Mouse (Mus musculus) lung, postnatal 10 days (tissue): ENCODE results near the gene Heg1.

Experiments
- DNase-seq: peaks from one replicate; pipeline ENCODE4 v3.0.0; 2021

Gene Heg1

DNA sequence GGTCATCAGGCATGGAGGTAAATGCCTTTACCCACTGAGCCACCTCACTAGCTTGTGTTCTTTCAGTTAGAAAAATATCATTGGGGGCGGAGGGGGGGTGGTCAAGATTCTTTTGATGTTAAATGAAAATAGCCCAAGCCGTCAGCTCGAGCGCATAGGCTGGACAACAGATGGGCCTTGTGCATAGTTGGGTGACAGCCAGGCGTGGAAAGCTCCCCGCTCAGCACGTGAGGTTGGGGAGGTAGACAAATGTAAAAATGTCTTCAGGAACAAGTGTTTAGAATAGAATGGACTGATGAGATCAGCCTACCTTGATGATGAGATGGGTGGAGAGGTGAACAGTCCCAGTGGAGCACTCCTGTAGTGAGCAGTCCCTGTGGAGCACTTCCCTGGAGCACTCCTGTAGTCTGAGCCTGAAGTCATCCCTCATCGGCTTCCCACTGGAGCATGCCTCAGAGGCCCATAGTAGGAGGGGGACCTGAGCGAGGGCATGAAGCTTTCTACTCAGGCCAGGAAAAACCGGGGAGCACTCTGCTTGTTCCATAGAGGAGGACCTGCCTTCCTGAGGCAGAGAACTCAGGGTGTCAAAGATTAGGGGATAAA, 62.0 kb downstream of the Heg1 start:
- DNase-seq = no peak

DNA sequence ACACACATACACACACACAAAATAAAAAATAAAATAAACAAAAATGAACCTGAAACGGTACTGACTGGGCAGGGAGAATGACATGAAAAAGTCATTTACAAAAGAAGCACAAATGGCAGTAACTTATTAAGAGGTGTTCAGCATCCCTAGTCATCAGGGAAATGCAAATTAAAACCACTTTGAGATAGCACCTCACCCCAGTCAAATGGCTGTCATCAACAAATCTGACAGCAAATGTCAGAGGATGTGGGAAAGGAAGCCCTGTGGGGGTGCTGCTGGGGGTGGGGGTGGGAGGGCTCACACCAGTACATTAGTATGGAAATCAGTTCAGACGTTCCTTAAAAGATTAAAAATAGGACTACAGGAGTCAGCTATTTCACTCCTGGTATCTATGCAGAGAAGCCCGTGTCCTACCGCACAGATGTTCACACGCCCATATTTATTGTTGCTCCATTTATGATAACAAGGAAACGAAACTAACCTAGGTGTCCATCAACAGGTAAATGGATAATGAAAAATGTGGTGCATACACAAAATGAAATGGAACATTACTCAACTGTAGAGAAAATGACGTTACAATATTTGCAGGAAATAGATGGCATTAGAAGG, 63.3 kb downstream of the Heg1 start:
- DNase-seq = no peak

GRCm38 (mm10) chr16:33747994-33748393, 63.8 kb downstream of the Heg1 start:
- no peak for DNase-seq

DNA sequence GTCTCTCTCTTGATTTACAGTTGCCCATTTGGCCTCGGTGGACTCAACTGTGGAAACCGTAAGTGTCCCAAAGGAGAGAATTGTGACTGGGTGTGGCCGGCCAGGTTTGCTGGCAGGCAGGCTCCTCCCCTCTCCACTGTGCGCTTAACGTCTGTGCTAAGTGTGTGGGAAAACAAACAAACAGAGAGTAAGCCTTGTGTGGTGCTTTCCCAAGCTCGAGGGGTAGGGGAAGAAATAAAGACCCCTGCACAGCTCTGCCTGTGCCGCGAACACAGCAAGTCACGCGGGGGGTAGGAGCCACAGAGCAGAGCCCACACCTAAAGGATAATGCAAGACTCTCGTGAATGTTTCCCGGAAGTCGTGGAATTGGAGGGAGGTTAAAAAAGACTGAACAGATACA, 67.0 kb downstream of the Heg1 start:
- no peak for DNase-seq

- peak; percentile 32 for DNase-seq
Measured at GRCm38 (mm10) chr16:33751590-33751989, 67.4 kb downstream of the Heg1 start.

DNA sequence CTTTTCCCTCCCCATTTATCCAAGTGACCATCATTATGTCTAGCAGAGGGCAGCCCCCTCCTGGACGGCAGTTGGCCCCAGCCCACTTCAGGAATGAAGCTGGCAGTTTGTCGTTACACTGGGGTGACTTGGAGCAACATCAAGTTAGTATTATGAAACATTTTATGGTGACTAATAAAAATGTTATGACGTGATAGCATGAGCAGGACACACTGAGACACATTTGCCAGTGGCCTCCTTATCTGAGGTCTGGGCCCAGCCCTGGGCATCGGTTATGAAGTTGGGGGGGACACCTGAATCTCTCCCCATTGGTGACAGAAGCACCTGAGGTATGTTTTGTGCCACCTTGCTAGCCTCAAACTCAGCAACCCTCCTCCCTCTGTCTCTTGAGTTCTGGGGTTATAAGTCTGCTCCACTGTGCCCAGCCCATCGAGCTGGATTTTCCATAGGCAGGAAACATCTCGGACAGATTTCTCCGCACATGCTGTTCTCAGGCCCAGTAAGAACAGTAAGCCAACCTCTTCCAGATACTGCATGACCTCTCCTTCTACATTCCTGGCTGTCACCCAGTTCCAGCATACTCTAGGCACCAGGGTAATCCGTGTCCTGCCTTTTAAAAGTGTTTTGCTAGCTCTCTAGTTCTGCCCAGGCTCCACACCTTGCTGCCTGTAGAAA, 68.9 kb downstream of the Heg1 start:
- no peak for DNase-seq

DNA sequence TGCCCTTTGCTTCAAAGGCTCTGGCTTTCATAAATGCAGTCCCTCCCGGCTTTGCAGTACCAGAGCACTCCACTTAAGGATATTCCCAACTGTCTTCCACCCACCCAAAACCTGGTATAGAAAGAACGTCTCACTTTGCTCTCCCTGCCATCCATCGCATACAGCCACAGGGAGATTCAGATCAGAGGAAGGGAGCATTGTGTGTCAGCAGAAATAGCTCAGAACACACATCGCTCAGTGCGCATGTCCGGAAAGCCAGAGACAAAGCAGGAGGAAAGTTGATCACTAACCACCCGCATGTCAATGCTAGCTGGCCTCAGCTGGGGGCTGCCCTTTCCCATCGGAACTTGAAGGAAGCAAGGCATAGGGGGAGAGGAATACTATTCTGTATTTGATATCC, 71.1 kb downstream of the Heg1 start:
- DNase-seq = no peak

- DNase-seq = no peak
Measured at GRCm38 (mm10) chr16:33755961-33756360, 71.8 kb downstream of the Heg1 start.

GRCm38 (mm10) chr16:33756396-33756795, 72.2 kb downstream of the Heg1 start:
- DNase-seq = no peak

DNA sequence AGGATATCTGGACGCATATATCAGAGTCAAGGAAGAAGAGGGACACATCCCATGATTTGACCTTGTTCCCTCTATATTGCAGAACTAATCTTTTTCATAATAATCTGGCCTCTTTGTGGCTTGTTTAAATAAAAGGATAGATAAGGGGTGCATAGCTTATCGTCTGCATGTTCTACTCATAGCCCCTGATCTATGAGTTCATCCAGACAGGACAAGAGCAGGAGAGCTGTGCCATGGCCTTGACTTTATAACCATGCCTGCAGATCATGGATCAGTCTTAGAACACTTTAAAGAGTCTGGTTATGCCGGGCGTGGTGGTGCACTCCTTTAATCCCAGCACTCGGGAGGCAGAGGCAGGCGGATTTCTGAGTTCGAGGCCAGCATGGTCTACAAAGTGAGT, 75.0 kb downstream of the Heg1 start:
- DNase-seq = no peak

DNA sequence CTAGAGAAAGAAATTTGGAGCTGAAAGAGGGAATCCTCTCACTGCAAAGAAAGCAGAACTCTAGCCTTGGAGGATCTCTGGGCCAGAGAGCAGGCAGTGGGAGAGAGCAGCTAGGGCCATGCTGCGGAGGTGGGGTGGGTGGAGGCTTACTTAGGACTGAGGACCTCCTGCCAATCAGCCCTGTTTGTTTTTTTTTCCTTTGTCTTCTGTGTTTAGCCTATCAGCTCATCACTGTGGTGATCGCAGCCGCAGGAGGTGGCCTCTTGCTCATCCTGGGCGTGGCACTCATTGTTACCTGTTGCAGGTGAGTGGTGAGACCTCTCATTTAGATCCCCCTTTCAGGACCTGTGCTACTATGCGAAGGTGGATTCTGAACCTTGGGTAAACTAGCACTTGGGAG, 76.4 kb downstream of the Heg1 start:
- DNase-seq = no peak

- no peak for DNase-seq
Measured at GRCm38 (mm10) chr16:33760996-33761395, 76.8 kb downstream of the Heg1 start.

DNA sequence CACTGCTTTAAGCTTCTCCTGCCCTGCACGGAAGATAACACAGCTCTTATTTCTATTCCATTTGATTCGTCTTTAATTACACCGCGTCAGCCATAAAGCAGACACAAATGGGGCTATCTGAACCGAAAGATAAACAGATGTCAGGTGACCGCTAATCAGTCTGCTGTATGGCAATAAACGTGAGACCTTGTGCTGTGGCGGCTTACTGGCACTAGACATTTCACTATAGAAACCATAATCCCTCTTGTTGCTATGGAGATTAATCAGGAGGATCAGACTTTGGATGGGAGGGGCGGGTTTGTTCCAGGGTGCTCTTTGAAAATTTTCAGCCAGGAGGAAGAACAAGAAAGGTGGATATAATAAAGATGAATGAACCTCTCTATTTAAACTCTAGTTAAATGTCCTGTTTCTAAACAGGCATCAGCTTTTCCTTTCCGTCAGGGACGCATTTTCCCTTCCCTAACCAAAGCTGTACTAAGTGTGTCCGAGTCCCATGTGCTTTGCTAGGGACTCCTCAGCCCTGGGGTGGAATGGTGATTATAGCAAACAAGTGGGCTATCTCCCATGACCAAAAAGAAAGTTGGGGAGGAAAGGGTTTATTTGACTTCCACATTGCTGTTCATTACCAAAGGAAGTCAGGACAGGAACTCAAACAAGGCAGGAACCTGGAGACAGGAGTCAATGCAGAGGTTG, 80.5 kb downstream of the Heg1 start:
- DNase-seq = no peak

DNA sequence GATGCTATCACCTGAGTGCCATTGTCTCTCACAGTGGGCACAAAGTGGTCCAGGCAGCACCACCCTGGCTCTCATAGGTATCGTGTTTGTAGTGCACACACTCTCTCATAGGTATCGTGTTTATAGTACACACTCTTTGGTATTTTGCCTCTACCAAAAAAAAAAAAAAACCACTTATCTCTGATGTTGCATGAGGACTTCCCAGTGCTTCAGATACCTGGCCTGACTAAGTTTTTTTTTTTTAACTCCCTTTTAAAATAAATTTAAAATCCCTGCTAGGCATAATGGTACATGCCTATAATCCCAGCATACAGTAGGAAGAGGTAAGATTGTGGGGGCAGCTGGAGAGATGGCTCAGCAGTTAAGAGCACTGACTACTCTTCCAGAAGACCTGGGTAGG, 81.3 kb downstream of the Heg1 start:
- no peak for DNase-seq

DNA sequence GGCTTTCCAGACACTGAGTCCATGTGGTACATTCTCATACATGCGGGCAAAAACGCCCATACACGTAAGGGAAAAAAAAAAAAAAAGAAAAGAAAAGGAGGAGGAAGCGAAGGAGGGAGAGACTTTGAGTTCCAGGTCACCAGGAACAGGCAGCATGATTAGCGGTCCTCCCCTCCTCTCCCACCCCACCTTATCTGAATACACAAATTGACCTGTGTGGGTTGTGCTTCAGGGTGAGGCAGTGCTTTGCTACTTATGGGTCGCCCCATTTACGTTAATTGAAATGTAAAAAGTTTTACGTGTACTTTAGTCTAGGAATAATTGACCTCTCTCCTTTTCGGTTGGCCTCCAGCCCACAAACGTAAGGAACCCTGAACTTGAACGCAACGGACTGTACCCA, 82.1 kb downstream of the Heg1 start:
- DNase-seq = no peak

DNA sequence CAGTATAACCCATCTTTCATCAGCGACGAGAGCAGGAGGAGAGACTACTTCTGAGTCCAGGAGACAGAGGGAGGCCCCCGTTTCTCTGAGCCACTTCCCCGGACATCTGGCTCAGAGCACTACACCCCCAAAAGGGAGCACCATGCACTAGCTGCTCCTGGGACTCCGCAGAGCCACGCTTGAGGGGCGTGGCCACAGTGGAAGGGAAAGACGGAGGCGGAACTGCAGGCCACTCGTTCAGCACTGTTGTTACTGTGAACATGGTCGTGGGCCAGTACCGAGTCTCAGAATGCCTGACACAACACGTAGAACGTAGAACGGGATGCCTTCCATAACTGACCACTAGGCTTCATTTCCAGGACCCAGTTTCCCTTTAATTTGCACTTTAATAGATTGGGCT, 82.6 kb downstream of the Heg1 start:
- no peak for DNase-seq

DNA sequence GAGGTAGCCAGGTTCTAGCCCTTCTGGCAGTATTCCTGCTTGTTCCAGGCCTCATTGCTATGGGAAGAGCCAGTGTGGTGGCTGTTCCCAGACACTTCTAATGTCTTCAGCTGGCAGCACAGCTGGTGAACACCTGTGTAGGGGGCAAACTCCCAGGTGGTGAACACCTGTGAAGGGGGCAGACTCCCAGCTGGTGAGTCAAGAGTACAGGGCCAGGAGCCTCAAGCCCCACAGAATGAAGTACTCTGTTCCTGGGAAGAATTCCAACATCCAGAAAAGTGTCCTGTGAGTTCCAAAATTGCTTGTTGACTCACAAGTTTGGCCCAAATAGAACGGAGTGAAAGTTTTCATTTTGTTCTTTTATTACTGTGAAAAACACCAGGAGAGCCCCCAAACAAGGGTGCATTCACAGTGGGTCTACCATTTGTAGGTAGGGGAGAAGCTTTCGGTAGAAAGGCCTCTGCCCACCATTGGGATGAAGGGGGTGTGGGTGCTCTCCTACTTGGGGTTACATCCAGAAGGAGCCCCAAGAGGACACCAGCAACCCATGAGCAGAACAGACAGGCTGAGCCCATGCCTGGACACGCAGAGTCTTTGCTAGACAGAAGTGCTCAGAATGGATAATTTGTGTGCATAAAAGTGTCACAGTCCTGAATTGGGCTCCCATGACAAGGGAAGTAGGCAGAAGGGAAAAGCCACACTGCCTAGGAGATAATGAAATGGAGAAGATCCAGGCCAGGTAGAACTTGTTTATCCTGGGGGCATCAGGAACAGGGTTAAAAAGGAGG, 84.5 kb downstream of the Heg1 start:
- no peak for DNase-seq

GRCm38 (mm10) chr16:33769848-33770247, 85.7 kb downstream of the Heg1 start:
- DNase-seq = no peak

GRCm38 (mm10) chr16:33770778-33771454, 86.7 kb downstream of the Heg1 start:
- no peak for DNase-seq

DNA sequence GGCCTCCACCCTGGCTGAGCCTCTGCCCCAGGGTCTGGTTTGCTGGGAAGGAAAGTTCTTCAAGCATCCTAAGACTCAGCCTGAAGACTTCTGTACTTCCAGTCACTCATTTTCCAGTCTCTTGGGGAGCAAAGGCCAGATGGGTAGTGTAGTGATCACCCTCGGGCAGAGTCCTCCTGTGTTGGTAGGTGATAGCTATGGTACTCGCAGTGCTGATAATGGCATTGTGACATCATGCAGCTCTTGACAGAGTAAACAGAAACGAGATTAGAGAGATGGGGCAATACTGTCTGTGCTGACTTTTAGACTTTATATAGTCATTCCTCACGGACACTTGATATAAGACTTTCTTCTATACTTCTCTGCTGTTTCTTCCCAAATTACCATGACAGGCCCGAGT, 88.6 kb downstream of the Heg1 start:
- no peak for DNase-seq

DNA sequence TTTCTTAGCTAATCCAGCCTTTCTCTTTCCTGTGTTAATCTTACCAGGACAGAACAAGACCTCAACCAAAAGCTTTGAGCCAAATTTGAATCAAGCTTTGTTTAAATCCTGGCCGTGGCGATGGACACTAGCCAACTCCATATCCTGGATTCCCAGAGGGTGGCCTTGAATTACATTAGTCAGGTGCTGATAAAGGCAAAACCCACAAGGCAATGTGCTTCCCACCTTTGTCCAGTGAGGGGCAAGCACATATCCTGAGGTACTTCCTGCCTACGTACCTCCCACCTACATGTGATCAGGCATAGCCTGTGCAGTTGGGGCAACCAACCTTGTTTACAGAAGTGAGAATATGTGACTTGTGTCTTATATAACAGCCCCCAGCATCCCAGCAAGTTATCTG, 90.8 kb downstream of the Heg1 start:
- peak; percentile 29 for DNase-seq

DNA sequence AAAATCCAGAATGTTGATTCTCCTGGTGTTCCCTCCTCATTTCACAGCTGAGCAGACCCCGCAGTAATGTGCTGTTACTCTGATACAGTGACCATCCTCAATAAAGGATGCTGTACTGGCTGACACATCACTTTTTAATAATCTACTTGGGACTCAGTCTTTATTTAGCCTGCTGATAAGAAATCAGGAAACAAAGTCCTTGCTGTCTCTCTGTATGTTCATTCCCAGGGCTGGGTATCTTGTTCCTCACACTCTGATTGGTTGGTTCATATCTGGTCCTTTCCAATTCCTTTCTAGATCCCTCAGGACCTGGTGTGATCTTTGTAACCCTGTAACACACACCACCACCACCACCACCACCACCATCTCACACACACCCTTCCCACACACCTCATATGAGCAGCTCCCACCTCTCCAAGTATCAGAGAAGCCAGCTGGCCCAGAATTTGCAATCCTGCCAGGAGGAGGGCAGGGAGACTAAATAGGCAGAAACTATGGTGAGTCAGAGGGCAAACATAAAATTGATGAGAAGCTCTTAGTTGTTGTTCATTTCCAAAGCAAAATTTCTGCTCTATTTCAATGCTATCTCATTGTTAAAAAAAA, 91.7 kb downstream of the Heg1 start:
- no peak for DNase-seq
